Mouse (Mus musculus): ENCODE results near the gene Trip13. TPM values are rescaled to one million over a fixed set of nuclear protein-coding genes. Genes with fewer than 3 reads are reported as not detected.

Gene Trip13
- 0.65 and 1.1 TPM in 2 replicates for polyA plus RNA-seq (2012; rRNA removed)

DNA sequence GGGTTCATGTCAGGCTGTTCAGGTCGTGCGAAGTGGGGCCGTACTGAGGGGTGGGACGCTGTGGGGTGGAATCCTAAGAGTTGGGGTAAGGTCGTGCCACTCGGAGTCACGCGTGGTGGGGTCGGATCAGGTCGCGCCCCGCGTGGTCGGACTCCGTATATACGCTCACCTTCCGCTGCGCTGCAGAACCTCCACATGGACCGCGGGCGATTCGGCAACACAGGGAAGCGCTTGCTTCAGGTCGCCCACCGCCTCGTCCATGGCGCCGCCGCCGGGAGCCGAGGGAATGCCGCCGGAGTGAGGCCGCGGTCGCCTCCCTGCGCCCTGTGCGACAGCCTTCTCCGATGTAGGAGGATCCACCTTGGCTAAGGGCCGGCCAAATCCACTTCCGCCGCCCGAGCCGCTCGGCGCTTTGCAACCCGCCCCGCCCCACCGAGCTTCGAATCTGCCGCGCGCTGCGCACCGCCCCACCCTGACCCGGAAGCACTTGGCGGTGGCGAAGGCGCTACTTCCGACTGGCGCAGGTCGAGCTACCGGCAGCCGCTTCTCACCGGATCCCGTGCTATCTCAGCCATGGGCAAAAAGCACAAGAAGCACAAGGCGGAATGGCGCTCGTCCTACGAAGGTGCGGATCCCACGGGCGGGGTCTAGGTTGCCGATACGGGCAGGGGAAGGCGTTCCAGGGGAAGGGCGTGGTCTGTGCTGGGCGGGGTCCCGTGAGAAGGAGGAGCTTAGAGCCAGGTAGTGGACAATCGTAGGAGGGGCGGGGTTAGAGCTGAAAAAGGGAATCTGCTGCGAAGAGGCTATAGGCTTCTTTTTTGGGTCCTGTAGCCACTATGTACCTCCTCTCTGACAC lies at the start of gene Trip13, which contains the start of gene Brd9:
TSS of gene Trip13 (minus strand) at position 464 of the 856 bp plus-strand sequence.
TSS of gene Brd9 (plus strand) at position 491 of the 856 bp plus-strand sequence.
- WGBS, result 1% methylated on average over 82 of the region's 82 CpGs
- peak within 1 kb of the TSS; percentile 71 for H3K27ac ChIP-seq (ENCODE audit: insufficient read depth, low read length)

DNA sequence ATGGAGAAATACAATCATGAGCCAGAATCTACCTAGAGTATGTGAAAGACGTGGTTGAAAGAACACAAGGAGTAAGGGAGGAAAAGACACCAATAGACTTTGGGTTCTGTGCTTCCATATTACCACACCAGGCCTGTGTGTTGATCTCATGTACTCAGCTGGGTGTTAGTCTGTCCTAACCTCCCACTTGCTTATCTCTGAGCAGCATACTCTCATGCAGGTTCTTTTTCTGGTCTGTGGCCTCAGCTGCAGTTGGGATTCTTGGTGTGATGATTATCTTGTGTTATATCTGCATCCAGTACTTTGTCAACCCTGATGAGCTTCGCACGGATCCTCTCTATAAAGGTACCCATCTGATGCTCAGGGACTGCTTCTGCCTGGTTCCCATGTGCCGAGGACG lies 39.4 kb upstream of the Trip13 start:
- H3K4me3 ChIP-seq (replicated peaks; ENCODE audit: insufficient read depth, low read depth, low read length), result no peak overlapping the region
- H3K4me1 ChIP-seq (ENCODE audit: control insufficient read depth, insufficient read depth, low read length), result no peaks in the 10 kb centered on the region
- DNase-seq, result no peak
- 88% methylated on average over 5 of the region's 5 CpGs for WGBS
- no peaks in the 10 kb centered on the region for H3K27me3 ChIP-seq (ENCODE audit: control insufficient read depth, insufficient read depth, low read length)
- TF ChIP-seq CTCF (IDR thresholded peaks at IDR 0.05; ENCODE audit: borderline replicate concordance, insufficient read depth, low read depth, low read length), result no peak
- no peak for TF ChIP-seq POLR2A (IDR thresholded peaks at IDR 0.05; ENCODE audit: borderline replicate concordance, insufficient read depth, low read length)
- H3K27ac ChIP-seq (ENCODE audit: insufficient read depth, low read length), result no peak overlapping the region

More for the DNA sequence above, at the start of gene Trip13, which contains the start of gene Brd9:
- TF ChIP-seq CTCF (IDR thresholded peaks at IDR 0.05; ENCODE audit: borderline replicate concordance, insufficient read depth, low read depth, low read length), result no peak
- TF ChIP-seq POLR2A (IDR thresholded peaks at IDR 0.05; ENCODE audit: borderline replicate concordance, insufficient read depth, low read length), result peak; percentile 74; the same call in 1 of the 2 replicates
- Histone ChIP-seq H3K4me3 (replicated peaks; ENCODE audit: insufficient read depth, low read depth, low read length) (peak within 1 kb of the TSS; percentile 100), H3K4me1 (ENCODE audit: control insufficient read depth, insufficient read depth, low read length) (peaks cover 9% of the 10 kb centered on the region), H3K27me3 (ENCODE audit: control insufficient read depth, insufficient read depth, low read length) (no peaks in the 10 kb centered on the region)
- peak; percentile 88 to 94 for DNase-seq

DNA sequence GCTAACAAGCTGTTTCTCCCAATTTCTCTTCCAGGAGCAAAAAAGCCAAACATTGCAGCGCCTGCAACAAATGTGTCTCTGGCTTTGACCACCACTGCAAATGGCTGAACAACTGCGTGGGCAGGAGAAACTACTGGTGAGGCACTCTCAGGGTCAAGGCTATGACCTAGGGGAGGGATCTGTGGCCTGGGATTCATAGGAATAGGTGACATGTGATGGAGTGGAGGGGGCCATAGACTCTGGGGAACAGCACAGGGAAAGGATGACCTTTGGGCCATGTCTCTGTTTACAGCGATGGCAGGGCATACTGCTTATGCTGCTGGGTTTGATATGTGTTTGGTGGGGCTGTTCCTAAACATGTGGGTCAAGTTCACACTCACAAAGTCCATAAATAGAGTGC lies 36.9 kb upstream of the Trip13 start:
- no peaks in the 10 kb centered on the region for H3K27me3 ChIP-seq (ENCODE audit: control insufficient read depth, insufficient read depth, low read length)
- no peak for DNase-seq
- 93% methylated on average over 3 of the region's 3 CpGs for WGBS
- no peaks in the 10 kb centered on the region for H3K4me1 ChIP-seq (ENCODE audit: control insufficient read depth, insufficient read depth, low read length)
- H3K4me3 ChIP-seq (replicated peaks; ENCODE audit: insufficient read depth, low read depth, low read length), result no peak overlapping the region
- TF ChIP-seq POLR2A (IDR thresholded peaks at IDR 0.05; ENCODE audit: borderline replicate concordance, insufficient read depth, low read length), result no peak
- no peak for TF ChIP-seq CTCF (IDR thresholded peaks at IDR 0.05; ENCODE audit: borderline replicate concordance, insufficient read depth, low read depth, low read length)
- no peak overlapping the region for H3K27ac ChIP-seq (ENCODE audit: insufficient read depth, low read length)

DNA sequence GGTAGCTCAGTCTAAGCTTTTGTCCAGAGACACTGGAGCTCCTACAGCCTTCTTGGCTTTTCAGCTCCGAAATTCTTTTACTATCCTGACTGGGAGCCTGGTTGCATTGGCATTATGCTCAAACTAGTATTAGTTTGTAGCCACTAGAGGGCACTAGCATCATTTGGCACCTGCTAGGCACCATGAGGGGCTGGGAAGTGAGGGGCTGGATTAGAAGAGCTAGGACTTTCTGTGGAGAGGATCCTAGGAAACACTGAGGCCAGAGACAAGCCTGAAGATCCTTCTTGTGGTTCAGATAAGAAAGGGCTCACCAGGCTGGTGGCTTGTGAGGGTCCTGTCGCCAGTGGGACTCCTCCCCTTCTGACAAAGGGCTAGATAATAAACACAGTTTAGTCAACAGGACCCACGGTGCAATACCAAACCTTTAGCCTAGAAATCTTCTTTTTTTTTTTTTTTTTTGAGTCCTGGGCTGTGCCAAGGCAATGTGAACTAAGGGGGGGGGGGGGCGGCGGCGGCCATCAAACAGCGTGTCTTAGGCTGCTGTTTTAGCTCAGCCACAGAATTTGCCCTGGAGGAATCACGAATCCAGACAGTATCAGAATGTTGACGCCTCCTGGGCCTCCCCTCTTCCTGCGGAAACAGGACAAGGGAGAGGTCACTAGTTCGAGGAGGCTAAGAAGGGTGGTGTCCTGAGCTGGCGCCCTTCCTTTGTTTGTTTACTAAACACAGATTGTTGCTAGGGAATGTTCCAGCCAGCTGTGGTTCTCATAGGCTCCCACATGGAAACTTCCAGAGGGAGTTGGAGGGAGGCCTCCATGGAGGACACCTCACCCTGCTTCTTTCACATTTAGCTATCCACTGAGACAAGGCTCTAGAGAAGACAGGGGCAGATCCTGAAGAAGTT lies 33.2 kb upstream of the Trip13 start:
- DNase-seq, result peak; percentile 53 to 60
- WGBS, result 39% methylated on average over 12 of the region's 12 CpGs
- Histone ChIP-seq H3K27ac (ENCODE audit: insufficient read depth, low read length) (no peak overlapping the region), H3K4me1 (ENCODE audit: control insufficient read depth, insufficient read depth, low read length) (no peaks in the 10 kb centered on the region), H3K4me3 (replicated peaks; ENCODE audit: insufficient read depth, low read depth, low read length) (no peak overlapping the region), H3K27me3 (ENCODE audit: control insufficient read depth, insufficient read depth, low read length) (no peaks in the 10 kb centered on the region)
- peak; percentile 82; the same call in 1 of the 2 replicates for TF ChIP-seq CTCF (IDR thresholded peaks at IDR 0.05; ENCODE audit: borderline replicate concordance, insufficient read depth, low read depth, low read length)
- no peak for TF ChIP-seq POLR2A (IDR thresholded peaks at IDR 0.05; ENCODE audit: borderline replicate concordance, insufficient read depth, low read length)

DNA sequence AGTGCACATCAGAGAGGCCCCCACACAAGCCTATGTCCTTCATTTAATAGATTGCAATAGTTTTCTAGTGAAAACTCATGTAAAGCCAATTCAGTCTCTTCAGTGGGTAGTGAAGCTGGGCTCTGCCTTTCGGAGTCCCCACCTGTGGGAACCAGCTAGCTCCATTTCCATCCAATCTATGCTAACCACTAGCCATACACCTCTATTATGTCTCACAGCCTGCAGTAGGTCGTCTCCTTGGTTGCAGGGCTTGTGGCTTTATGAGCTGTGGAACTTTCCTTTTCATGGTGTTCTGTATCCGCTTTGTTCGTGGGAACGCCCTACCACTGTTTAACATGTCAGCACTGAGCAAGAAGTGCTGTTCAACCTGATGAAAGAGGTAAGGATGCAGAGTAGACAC lies 26.0 kb upstream of the Trip13 start, which contains the start of gene Zdhhc11:
TSS of gene Zdhhc11 (plus strand) at position 301 of the 400 bp plus-strand sequence.
- H3K4me3 ChIP-seq (replicated peaks; ENCODE audit: insufficient read depth, low read depth, low read length), result no peak within 1 kb of the TSS
- DNase-seq, result no peak
- no peak for TF ChIP-seq POLR2A (IDR thresholded peaks at IDR 0.05; ENCODE audit: borderline replicate concordance, insufficient read depth, low read length)
- TF ChIP-seq CTCF (IDR thresholded peaks at IDR 0.05; ENCODE audit: borderline replicate concordance, insufficient read depth, low read depth, low read length), result no peak
- H3K4me1 ChIP-seq (ENCODE audit: control insufficient read depth, insufficient read depth, low read length), result no peaks in the 10 kb centered on the region
- no peak within 1 kb of the TSS for H3K27ac ChIP-seq (ENCODE audit: insufficient read depth, low read length)
- WGBS, result 88% methylated on average over 5 of the region's 5 CpGs
- no peaks in the 10 kb centered on the region for H3K27me3 ChIP-seq (ENCODE audit: control insufficient read depth, insufficient read depth, low read length)

DNA sequence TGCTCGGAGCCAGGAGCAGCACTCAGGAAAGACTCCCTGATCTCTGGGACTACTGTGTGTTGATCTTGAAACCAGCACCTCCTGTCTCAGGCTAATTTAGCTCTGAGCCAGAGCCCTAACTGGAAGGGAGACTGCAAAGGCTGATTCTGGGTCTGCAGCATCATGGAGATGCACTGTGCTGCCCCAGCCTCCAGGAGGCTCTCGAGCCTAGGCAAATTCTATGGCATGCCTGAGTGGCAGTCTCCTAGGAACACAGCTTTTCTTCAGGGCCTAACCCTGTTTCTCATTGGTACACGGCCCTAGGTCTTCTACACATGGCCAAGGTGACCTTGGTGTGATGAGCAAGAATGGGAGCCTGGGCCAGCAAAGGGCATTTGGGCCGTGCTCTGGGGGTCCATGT lies 23.6 kb upstream of the Trip13 start:
- H3K27ac ChIP-seq (ENCODE audit: insufficient read depth, low read length), result no peak overlapping the region
- TF ChIP-seq CTCF (IDR thresholded peaks at IDR 0.05; ENCODE audit: borderline replicate concordance, insufficient read depth, low read depth, low read length), result 0 out of 2 replicates have a peak, but pooled peaks have one; percentile 27
- no peak for TF ChIP-seq POLR2A (IDR thresholded peaks at IDR 0.05; ENCODE audit: borderline replicate concordance, insufficient read depth, low read length)
- H3K27me3 ChIP-seq (ENCODE audit: control insufficient read depth, insufficient read depth, low read length), result no peaks in the 10 kb centered on the region
- WGBS, result 61% methylated on average over 4 of the region's 4 CpGs
- no peak overlapping the region for H3K4me3 ChIP-seq (replicated peaks; ENCODE audit: insufficient read depth, low read depth, low read length)
- no peak for DNase-seq
- H3K4me1 ChIP-seq (ENCODE audit: control insufficient read depth, insufficient read depth, low read length), result no peaks in the 10 kb centered on the region

DNA sequence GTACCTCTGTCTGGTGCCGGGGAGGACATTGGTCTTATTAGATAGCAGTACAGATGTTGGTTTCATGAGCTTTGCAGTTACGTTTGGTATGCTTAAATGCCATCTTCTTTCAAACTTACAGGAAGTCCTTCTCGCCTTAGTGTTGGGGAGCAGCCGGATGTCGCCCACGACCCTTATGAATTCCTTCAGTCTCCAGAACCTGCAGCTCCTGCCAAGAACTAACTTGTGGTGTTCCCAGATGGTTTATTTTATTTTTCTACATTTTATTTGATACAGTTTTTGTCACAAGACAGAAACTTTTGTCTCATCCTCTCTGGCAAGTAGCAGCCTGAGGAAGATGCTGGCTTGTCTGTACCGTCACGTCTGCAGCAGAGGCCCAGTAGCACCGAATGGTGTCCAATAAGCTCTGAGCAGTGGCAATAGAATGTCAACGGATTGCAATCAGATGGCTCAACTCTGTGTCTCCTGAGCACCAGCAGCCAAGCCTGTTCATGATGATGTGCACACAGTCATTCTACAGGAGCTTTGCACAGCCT lies 22.6 kb upstream of the Trip13 start:
- Histone ChIP-seq H3K27ac (ENCODE audit: insufficient read depth, low read length) (no peak overlapping the region), H3K4me1 (ENCODE audit: control insufficient read depth, insufficient read depth, low read length) (no peaks in the 10 kb centered on the region), H3K27me3 (ENCODE audit: control insufficient read depth, insufficient read depth, low read length) (no peaks in the 10 kb centered on the region), H3K4me3 (replicated peaks; ENCODE audit: insufficient read depth, low read depth, low read length) (no peak overlapping the region)
- whole genome bisulfite sequencing, result 91% methylated on average over 10 of the region's 10 CpGs
- no peak for DNase-seq
- no peak for TF ChIP-seq POLR2A (IDR thresholded peaks at IDR 0.05; ENCODE audit: borderline replicate concordance, insufficient read depth, low read length)

All from cerebellum, adult 2 months (tissue).